Mouse (Mus musculus) E14TG2a.4 (cell line): ENCODE results near the gene Bcl2l15.
"Not testable (repeated sequence)": the region's sequence is repeated elsewhere in the genome, so short reads cannot be mapped to it uniquely, and the experiment has no call there.

Experiments
- CTCF ChIP-seq: conservative IDR thresholded peaks from 2 replicates; pipeline ENCODE4 v1.5.1; 2014; ENCODE audit warnings: low read length
- NANOG ChIP-seq: IDR thresholded peaks from 2 replicates; pipeline ENCODE4 v1.6.1; 2014; ENCODE audit warnings: borderline replicate concordance, low read length, mixed read lengths
- POU5F1 ChIP-seq: IDR thresholded peaks from 2 replicates; pipeline ENCODE4 v1.6.1; 2014; ENCODE audit warnings: low read length, borderline replicate concordance

- not testable (repeated sequence) for TF ChIP-seq CTCF, NANOG, POU5F1
Observed at GRCm38 (mm10) chr3:103840946-103841345, 8.5 kb downstream of the Bcl2l15 start.
